Mouse (Mus musculus): ENCODE results near the gene Tex21. TPM values are rescaled to one million over a fixed set of nuclear protein-coding genes. Genes with fewer than 3 reads are reported as not detected.

Tex21 gene
- polyA plus RNA-seq (2016; fragmentation: Nextera tagmentation; extraction: Ambion mirVana): not detected in 2 replicates

DNA sequence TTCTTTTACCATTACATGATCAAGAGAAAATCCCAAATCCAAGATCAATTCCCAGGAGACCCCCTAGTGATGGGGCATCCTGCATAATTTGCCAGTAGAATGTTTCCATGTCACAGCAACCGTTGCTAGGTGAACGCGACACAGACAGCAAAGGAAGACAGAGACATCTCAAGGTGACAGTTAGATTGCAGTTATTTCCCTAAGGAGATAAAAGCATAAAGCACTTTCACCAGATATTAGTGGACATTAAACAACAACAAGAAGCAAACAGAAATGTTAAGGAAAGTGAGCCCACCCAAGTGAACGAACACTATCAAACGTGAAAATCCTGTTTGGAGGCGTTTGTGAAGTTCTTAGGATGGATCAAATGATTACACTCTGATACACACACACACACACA, at the start of gene Tex21:
Gene Tex21, minus strand, starts transcription at position 101 of the 400 bp plus-strand sequence.
- no peaks in the 10 kb centered on the region for H3K27me3 ChIP-seq
- H3K4me3 ChIP-seq (replicated peaks): no peak within 1 kb of the TSS
- H3K9me3 ChIP-seq: no peaks in the 10 kb centered on the region
- 84% methylated on average over 6 of the region's 6 CpGs for WGBS
- no peaks in the 10 kb centered on the region for H3K36me3 ChIP-seq
- H3K27ac ChIP-seq: no peak within 1 kb of the TSS
- no peak for ATAC-seq (ENCODE audit: insufficient number of reproducible peaks, insufficient read depth, low FRiP score, low TSS enrichment, low read depth)
- H3K4me2 ChIP-seq: no peak within 1 kb of the TSS
- H3K4me1 ChIP-seq (replicated peaks): no peaks in the 10 kb centered on the region
- H3K9ac ChIP-seq (replicated peaks): no peak within 1 kb of the TSS

- H3K27ac ChIP-seq: no peak overlapping the region
- 57% methylated on average over 7 of the region's 7 CpGs for WGBS
- H3K4me3 ChIP-seq (replicated peaks): no peak overlapping the region
- H3K9ac ChIP-seq (replicated peaks): no peak overlapping the region
- peaks cover 75% of the 10 kb centered on the region for H3K36me3 ChIP-seq
- no peak for ATAC-seq (ENCODE audit: insufficient number of reproducible peaks, insufficient read depth, low FRiP score, low TSS enrichment, low read depth)
- H3K4me2 ChIP-seq: no peak overlapping the region
- H3K27me3 ChIP-seq: no peaks in the 10 kb centered on the region
- no peaks in the 10 kb centered on the region for H3K4me1 ChIP-seq (replicated peaks)
- no peaks in the 10 kb centered on the region for H3K9me3 ChIP-seq
These were observed 46.6 kb upstream of the Tex21 start for GRCm38 (mm10) chr12:76293192-76293591.

DNA sequence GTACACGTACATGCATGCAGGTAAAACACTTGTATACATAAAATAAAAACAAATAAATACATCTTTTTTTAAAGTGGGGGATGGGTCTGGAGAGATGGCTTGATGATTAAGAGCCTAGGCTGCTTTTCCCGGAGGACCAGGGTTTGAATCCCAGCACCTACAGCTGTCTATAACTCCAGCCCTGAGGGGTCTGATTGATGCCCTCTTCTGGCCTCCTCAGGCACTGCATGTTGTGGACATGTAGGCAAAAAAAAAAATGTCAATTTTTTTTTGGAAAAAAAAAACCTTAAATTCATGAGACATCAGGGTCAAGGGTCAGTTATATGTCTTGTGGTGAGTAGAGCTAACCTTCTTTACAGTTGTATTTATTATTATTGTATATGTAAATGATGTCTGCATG, 43.7 kb upstream of the Tex21 start:
- Histone ChIP-seq H3K9me3 (no peaks in the 10 kb centered on the region), H3K9ac (replicated peaks) (no peak overlapping the region), H3K4me1 (replicated peaks) (no peaks in the 10 kb centered on the region), H3K36me3 (peaks cover 58% of the 10 kb centered on the region), H3K27me3 (no peaks in the 10 kb centered on the region), H3K4me3 (replicated peaks) (no peak overlapping the region), H3K4me2 (no peak overlapping the region), H3K27ac (no peak overlapping the region)
- WGBS: 89% methylated on average over 2 of the region's 2 CpGs
- no peak for ATAC-seq (ENCODE audit: insufficient number of reproducible peaks, insufficient read depth, low FRiP score, low TSS enrichment, low read depth)

DNA sequence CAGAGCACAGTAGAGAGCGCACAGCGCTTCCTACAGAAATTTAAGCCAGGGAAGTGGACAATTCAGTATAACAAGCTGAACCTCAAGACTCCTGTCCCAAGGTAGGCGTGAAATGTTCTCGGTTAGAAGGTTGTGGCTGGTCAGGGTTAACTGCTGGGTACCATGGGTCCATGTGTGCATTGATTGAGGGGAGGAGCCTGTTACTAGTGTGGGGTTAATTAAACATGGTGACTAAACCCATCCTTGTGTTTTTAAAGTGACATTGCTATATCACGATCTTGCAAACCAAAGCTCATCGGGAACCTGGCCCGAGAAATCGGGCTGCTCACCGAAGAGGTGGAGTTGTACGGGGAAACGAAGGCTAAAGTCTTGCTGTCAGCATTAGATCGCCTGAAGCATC, 42.9 kb upstream of the Tex21 start:
- no peak overlapping the region for H3K4me3 ChIP-seq (replicated peaks)
- no peaks in the 10 kb centered on the region for H3K9me3 ChIP-seq
- ATAC-seq (ENCODE audit: insufficient number of reproducible peaks, insufficient read depth, low FRiP score, low TSS enrichment, low read depth): no peak
- no peak overlapping the region for H3K9ac ChIP-seq (replicated peaks)
- H3K4me2 ChIP-seq: no peak overlapping the region
- H3K4me1 ChIP-seq (replicated peaks): no peaks in the 10 kb centered on the region
- peaks cover 52% of the 10 kb centered on the region for H3K36me3 ChIP-seq
- no peak overlapping the region for H3K27ac ChIP-seq
- WGBS: 94% methylated on average over 12 of the region's 12 CpGs
- H3K27me3 ChIP-seq: no peaks in the 10 kb centered on the region

DNA sequence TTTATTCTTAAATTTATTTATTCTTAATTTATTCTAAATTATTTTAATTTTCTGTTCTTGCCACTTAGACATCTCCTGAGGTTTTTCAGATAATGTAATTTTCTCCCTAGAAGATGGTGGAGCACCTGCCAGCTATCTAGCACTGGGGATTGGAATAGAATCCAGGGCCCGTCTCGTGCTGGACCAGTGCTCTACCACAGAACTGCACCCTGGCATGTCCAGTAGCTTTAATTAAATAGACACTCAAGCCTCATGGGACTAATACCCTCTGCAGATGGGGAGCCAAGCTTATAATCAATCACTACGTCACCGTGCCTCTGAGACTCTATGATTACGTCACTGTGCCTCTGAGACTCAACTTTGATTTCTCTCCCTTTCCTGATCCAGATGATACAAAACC, 41.9 kb upstream of the Tex21 start:
- 92% methylated on average over 5 of the region's 5 CpGs for WGBS
- Histone ChIP-seq H3K27me3 (no peaks in the 10 kb centered on the region), H3K4me2 (no peak overlapping the region), H3K9ac (replicated peaks) (no peak overlapping the region), H3K9me3 (no peaks in the 10 kb centered on the region), H3K36me3 (peaks cover 52% of the 10 kb centered on the region), H3K4me3 (replicated peaks) (no peak overlapping the region), H3K4me1 (replicated peaks) (no peaks in the 10 kb centered on the region), H3K27ac (no peak overlapping the region)
- ATAC-seq (ENCODE audit: insufficient number of reproducible peaks, insufficient read depth, low FRiP score, low TSS enrichment, low read depth): no peak

GRCm38 (mm10) chr12:76287986-76288385, 41.4 kb upstream of the Tex21 start:
- no peaks in the 10 kb centered on the region for H3K4me1 ChIP-seq (replicated peaks)
- H3K4me2 ChIP-seq: no peak overlapping the region
- no peak for ATAC-seq (ENCODE audit: insufficient number of reproducible peaks, insufficient read depth, low FRiP score, low TSS enrichment, low read depth)
- peaks cover 57% of the 10 kb centered on the region for H3K36me3 ChIP-seq
- no peak overlapping the region for H3K27ac ChIP-seq
- no peak overlapping the region for H3K4me3 ChIP-seq (replicated peaks)
- H3K27me3 ChIP-seq: no peaks in the 10 kb centered on the region
- 89% methylated on average over 8 of the region's 8 CpGs for WGBS
- no peak overlapping the region for H3K9ac ChIP-seq (replicated peaks)
- no peaks in the 10 kb centered on the region for H3K9me3 ChIP-seq

GRCm38 (mm10) chr12:76285418-76285817, 38.9 kb upstream of the Tex21 start:
- no peak overlapping the region for H3K4me2 ChIP-seq
- no peaks in the 10 kb centered on the region for H3K9me3 ChIP-seq
- no peak overlapping the region for H3K27ac ChIP-seq
- ATAC-seq (ENCODE audit: insufficient number of reproducible peaks, insufficient read depth, low FRiP score, low TSS enrichment, low read depth): no peak
- H3K27me3 ChIP-seq: no peaks in the 10 kb centered on the region
- 77% methylated on average over 6 of the region's 6 CpGs for WGBS
- 0 out of 2 replicates have a peak, but pooled peaks cover 3% of the 10 kb centered on the region for H3K4me1 ChIP-seq (replicated peaks)
- H3K9ac ChIP-seq (replicated peaks): no peak overlapping the region
- peaks cover 56% of the 10 kb centered on the region for H3K36me3 ChIP-seq
- H3K4me3 ChIP-seq (replicated peaks): no peak overlapping the region

GRCm38 (mm10) chr12:76282532-76283173, 36.1 kb upstream of the Tex21 start:
- H3K9me3 ChIP-seq: no peaks in the 10 kb centered on the region
- 0 out of 2 replicates have a peak, but pooled peaks cover 3% of the 10 kb centered on the region for H3K4me1 ChIP-seq (replicated peaks)
- 93% methylated on average over 17 of the region's 17 CpGs for WGBS
- no peak overlapping the region for H3K27ac ChIP-seq
- no peak overlapping the region for H3K4me2 ChIP-seq
- no peak for ATAC-seq (ENCODE audit: insufficient number of reproducible peaks, insufficient read depth, low FRiP score, low TSS enrichment, low read depth)
- peaks cover 52% of the 10 kb centered on the region for H3K36me3 ChIP-seq
- H3K9ac ChIP-seq (replicated peaks): no peak overlapping the region
- no peak overlapping the region for H3K4me3 ChIP-seq (replicated peaks)
- H3K27me3 ChIP-seq: no peaks in the 10 kb centered on the region

DNA sequence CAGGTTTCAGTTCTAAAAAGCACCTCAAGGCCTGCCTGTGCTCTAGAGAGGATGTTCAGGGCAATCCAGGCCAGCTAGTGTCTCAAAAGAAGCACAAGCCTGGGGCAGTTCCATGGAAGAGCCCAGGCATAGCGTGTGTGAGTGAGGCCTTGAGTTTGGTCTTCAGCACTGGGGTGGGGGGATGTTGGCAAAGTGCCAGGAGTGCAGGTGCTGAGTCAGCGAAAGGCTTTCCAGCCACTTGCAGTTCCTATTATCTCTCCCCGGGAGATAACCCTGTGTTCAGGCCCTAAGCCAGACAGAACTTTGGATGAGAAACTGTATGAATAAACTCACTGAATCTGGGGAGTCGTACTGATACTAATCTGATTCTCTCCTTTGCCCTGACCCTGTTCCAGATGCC, 35.6 kb upstream of the Tex21 start:
- Histone ChIP-seq H3K27me3 (no peaks in the 10 kb centered on the region), H3K9me3 (no peaks in the 10 kb centered on the region), H3K4me1 (replicated peaks) (0 out of 2 replicates have a peak, but pooled peaks cover 3% of the 10 kb centered on the region), H3K4me2 (no peak overlapping the region), H3K27ac (no peak overlapping the region), H3K4me3 (replicated peaks) (no peak overlapping the region), H3K36me3 (peaks cover 52% of the 10 kb centered on the region), H3K9ac (replicated peaks) (0 out of 2 replicates have a peak overlapping the region, but pooled peaks have one; percentile 27)
- no peak for ATAC-seq (ENCODE audit: insufficient number of reproducible peaks, insufficient read depth, low FRiP score, low TSS enrichment, low read depth)
- 80% methylated on average over 4 of the region's 4 CpGs for WGBS

GRCm38 (mm10) chr12:76281111-76281660, 34.6 kb upstream of the Tex21 start:
- Histone ChIP-seq H3K27me3 (no peaks in the 10 kb centered on the region), H3K9me3 (no peaks in the 10 kb centered on the region), H3K9ac (replicated peaks) (no peak overlapping the region), H3K4me1 (replicated peaks) (0 out of 2 replicates have a peak, but pooled peaks cover 3% of the 10 kb centered on the region), H3K36me3 (peaks cover 52% of the 10 kb centered on the region), H3K4me2 (no peak overlapping the region), H3K27ac (no peak overlapping the region), H3K4me3 (replicated peaks) (no peak overlapping the region)
- ATAC-seq (ENCODE audit: insufficient number of reproducible peaks, insufficient read depth, low FRiP score, low TSS enrichment, low read depth): no peak
- WGBS: 94% methylated on average over 2 of the region's 2 CpGs

DNA sequence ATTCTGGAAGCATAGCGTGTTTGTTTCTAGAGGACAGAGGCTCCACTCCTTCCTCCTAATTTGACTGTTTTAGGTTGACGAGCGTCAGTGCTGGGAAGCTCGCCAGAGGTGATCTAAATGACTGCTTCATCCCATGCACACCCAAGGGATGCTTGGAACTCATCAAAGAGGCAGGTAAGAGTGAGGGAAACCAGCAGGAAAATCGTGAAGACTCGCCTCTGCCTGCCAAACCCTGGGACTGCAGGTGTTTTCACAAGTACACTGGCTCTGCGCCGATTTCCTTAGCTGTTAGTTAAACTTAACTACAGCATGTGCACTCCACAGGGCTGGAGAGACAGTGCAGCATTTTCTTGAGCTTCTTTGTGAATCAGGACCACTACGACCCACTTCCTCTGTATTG, 34.0 kb upstream of the Tex21 start:
- Histone ChIP-seq H3K27ac (no peak overlapping the region), H3K4me3 (replicated peaks) (no peak overlapping the region), H3K27me3 (no peaks in the 10 kb centered on the region), H3K4me1 (replicated peaks) (0 out of 2 replicates have a peak, but pooled peaks cover 3% of the 10 kb centered on the region), H3K9me3 (no peaks in the 10 kb centered on the region), H3K9ac (replicated peaks) (no peak overlapping the region), H3K36me3 (peaks cover 52% of the 10 kb centered on the region), H3K4me2 (no peak overlapping the region)
- no peak for ATAC-seq (ENCODE audit: insufficient number of reproducible peaks, insufficient read depth, low FRiP score, low TSS enrichment, low read depth)
- 88% methylated on average over 9 of the region's 9 CpGs for WGBS

- Histone ChIP-seq H3K4me1 (replicated peaks) (0 out of 2 replicates have a peak, but pooled peaks cover 3% of the 10 kb centered on the region), H3K27ac (no peak overlapping the region), H3K4me3 (replicated peaks) (no peak overlapping the region), H3K27me3 (no peaks in the 10 kb centered on the region), H3K4me2 (no peak overlapping the region), H3K9me3 (no peaks in the 10 kb centered on the region), H3K36me3 (peaks cover 41% of the 10 kb centered on the region), H3K9ac (replicated peaks) (no peak overlapping the region)
- ATAC-seq (ENCODE audit: insufficient number of reproducible peaks, insufficient read depth, low FRiP score, low TSS enrichment, low read depth): no peak
- WGBS: 88% methylated on average over 6 of the region's 6 CpGs
These were observed 31.7 kb upstream of the Tex21 start for GRCm38 (mm10) chr12:76278209-76278608.
